Mouse (Mus musculus): Measurements from ENCODE around the gene Irak2. TPM values are rescaled to one million over a fixed set of nuclear protein-coding genes. Genes with fewer than 3 reads are reported as not detected.

Gene Irak2
- polyA plus RNA-seq, 1 experiment from 2014 or later, result 1.6 TPM

- 80% methylated on average over 6 of the region's 6 CpGs for WGBS
- Histone ChIP-seq H3K36me3 (ENCODE audit: control insufficient read depth, insufficient read depth, low read length) (no peaks in the 10 kb centered on the region), H3K9me3 (ENCODE audit: control insufficient read depth, low read length) (no peaks in the 10 kb centered on the region), H3K27me3 (ENCODE audit: control insufficient read depth, insufficient read depth, low read length) (no peaks in the 10 kb centered on the region), H3K9ac (ENCODE audit: low read length) (no peak overlapping the region), H3K4me1 (ENCODE audit: control insufficient read depth, insufficient read depth, low read length) (peaks cover 3% of the 10 kb centered on the region; the same call in 1 of the 2 replicates), H3K27ac (ENCODE audit: low read depth, low read length) (no peak overlapping the region), H3K4me3 (ENCODE audit: low read depth, low read length) (no peak overlapping the region), H3K4me2 (no peak overlapping the region)
- no peak for ATAC-seq (ENCODE audit: low FRiP score)
- DNase-seq (ENCODE audit: low spot score, missing footprints), result no peak
These were observed 34.7 kb downstream of the Irak2 start for GRCm38 (mm10) chr6:113672989-113673388.

GRCm38 (mm10) chr6:113675234-113675633, 37.0 kb downstream of the Irak2 start:
- ATAC-seq (ENCODE audit: low FRiP score), result no peak
- no peak overlapping the region for H3K27ac ChIP-seq (ENCODE audit: low read depth, low read length)
- WGBS, result 79% methylated on average over 4 of the region's 4 CpGs
- no peaks in the 10 kb centered on the region for H3K36me3 ChIP-seq (ENCODE audit: control insufficient read depth, insufficient read depth, low read length)
- no peaks in the 10 kb centered on the region for H3K27me3 ChIP-seq (ENCODE audit: control insufficient read depth, insufficient read depth, low read length)
- DNase-seq (ENCODE audit: low spot score, missing footprints), result no peak
- no peak overlapping the region for H3K9ac ChIP-seq (ENCODE audit: low read length)
- H3K4me1 ChIP-seq (ENCODE audit: control insufficient read depth, insufficient read depth, low read length), result no peaks in the 10 kb centered on the region
- no peak overlapping the region for H3K4me3 ChIP-seq (ENCODE audit: low read depth, low read length)
- H3K4me2 ChIP-seq, result no peak overlapping the region
- no peaks in the 10 kb centered on the region for H3K9me3 ChIP-seq (ENCODE audit: control insufficient read depth, low read length)

DNA sequence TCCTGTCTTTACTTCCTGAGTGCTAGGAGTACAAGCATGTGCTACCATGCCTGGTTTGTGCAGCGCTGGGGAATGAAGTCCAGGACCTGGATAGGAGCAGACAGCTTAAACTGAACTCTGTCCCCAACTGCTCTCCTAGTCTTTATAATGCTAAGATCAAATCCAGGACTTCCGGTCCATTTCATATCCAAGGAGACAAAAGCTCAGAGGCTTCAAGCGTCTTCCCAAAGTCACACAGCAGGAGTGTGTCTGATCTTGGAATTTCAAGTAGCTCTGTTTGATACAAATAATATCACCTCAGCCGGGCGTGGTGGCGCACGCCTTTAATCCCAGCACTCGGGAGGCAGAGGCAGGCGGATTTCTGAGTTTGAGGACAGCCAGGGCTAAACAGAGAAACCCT, 37.7 kb downstream of the Irak2 start:
- no peaks in the 10 kb centered on the region for H3K9me3 ChIP-seq (ENCODE audit: control insufficient read depth, low read length)
- no peak overlapping the region for H3K27ac ChIP-seq (ENCODE audit: low read depth, low read length)
- 87% methylated on average over 9 of the region's 9 CpGs for WGBS
- no peak overlapping the region for H3K4me2 ChIP-seq
- H3K4me1 ChIP-seq (ENCODE audit: control insufficient read depth, insufficient read depth, low read length), result no peaks in the 10 kb centered on the region
- H3K27me3 ChIP-seq (ENCODE audit: control insufficient read depth, insufficient read depth, low read length), result no peaks in the 10 kb centered on the region
- H3K4me3 ChIP-seq (ENCODE audit: low read depth, low read length), result no peak overlapping the region
- H3K9ac ChIP-seq (ENCODE audit: low read length), result no peak overlapping the region
- DNase-seq (ENCODE audit: low spot score, missing footprints) (no peak), ATAC-seq (ENCODE audit: low FRiP score) (no peak)
- no peaks in the 10 kb centered on the region for H3K36me3 ChIP-seq (ENCODE audit: control insufficient read depth, insufficient read depth, low read length)

- DNase-seq (ENCODE audit: low spot score, missing footprints) (no peak), ATAC-seq (ENCODE audit: low FRiP score) (no peak)
- Histone ChIP-seq H3K4me2 (no peak overlapping the region), H3K9me3 (ENCODE audit: control insufficient read depth, low read length) (no peaks in the 10 kb centered on the region), H3K4me3 (ENCODE audit: low read depth, low read length) (no peak overlapping the region), H3K4me1 (ENCODE audit: control insufficient read depth, insufficient read depth, low read length) (no peaks in the 10 kb centered on the region), H3K36me3 (ENCODE audit: control insufficient read depth, insufficient read depth, low read length) (no peaks in the 10 kb centered on the region), H3K27ac (ENCODE audit: low read depth, low read length) (no peak overlapping the region), H3K9ac (ENCODE audit: low read length) (no peak overlapping the region), H3K27me3 (ENCODE audit: control insufficient read depth, insufficient read depth, low read length) (no peaks in the 10 kb centered on the region)
- 86% methylated on average over 14 of the region's 14 CpGs for WGBS
These were observed 38.9 kb downstream of the Irak2 start for GRCm38 (mm10) chr6:113677070-113677734.

DNA sequence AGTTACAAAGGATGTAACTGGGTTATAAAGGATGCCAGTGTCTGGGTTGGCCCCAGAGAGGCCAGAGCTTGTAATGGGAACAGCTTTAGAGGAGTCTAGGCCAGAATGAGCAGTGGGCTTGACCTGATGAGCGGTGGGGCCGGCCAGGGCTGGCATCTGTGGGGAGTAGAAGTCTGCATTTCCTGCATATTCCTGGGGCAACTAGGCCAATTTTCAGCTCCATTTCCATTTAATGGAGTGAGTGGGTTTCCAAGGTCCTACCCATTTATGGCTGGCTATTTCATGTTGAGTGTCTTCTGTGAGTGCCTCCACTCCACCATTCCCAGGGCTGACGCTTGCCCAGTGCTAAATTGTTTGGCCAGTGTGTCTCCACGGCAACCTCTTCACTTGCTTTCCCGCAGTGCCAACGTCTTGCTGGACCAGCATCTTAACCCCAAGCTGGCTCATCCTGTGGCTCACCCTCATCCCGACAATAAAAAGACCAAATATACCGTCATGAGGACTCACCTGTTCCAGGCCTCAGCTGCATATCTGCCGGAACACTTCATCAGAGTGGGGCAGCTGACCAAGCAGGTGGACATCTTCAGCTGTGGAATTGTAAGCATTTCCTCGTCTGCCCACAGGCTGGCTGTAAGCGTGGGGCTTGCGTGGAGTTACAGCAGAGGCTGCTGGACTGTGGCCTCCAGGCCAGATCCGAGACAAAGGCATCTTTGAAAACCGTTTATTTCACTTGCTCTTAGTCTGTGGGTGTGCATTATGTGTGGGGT, 40.2 kb downstream of the Irak2 start:
- Histone ChIP-seq H3K4me2 (no peak overlapping the region), H3K27ac (ENCODE audit: low read depth, low read length) (no peak overlapping the region), H3K4me1 (ENCODE audit: control insufficient read depth, insufficient read depth, low read length) (no peaks in the 10 kb centered on the region), H3K4me3 (ENCODE audit: low read depth, low read length) (no peak overlapping the region), H3K36me3 (ENCODE audit: control insufficient read depth, insufficient read depth, low read length) (no peaks in the 10 kb centered on the region), H3K9me3 (ENCODE audit: control insufficient read depth, low read length) (no peaks in the 10 kb centered on the region), H3K9ac (ENCODE audit: low read length) (no peak overlapping the region), H3K27me3 (ENCODE audit: control insufficient read depth, insufficient read depth, low read length) (no peaks in the 10 kb centered on the region)
- DNase-seq (ENCODE audit: low spot score, missing footprints), result no peak
- WGBS, result 80% methylated on average over 14 of the region's 14 CpGs
- no peak for ATAC-seq (ENCODE audit: low FRiP score)

- WGBS, result 79% methylated on average over 9 of the region's 9 CpGs
- H3K9me3 ChIP-seq (ENCODE audit: control insufficient read depth, low read length), result no peaks in the 10 kb centered on the region
- no peak overlapping the region for H3K4me3 ChIP-seq (ENCODE audit: low read depth, low read length)
- no peak overlapping the region for H3K27ac ChIP-seq (ENCODE audit: low read depth, low read length)
- H3K36me3 ChIP-seq (ENCODE audit: control insufficient read depth, insufficient read depth, low read length), result no peaks in the 10 kb centered on the region
- no peak overlapping the region for H3K9ac ChIP-seq (ENCODE audit: low read length)
- DNase-seq (ENCODE audit: low spot score, missing footprints) (no peak), ATAC-seq (ENCODE audit: low FRiP score) (no peak)
- no peak overlapping the region for H3K4me2 ChIP-seq
- no peaks in the 10 kb centered on the region for H3K4me1 ChIP-seq (ENCODE audit: control insufficient read depth, insufficient read depth, low read length)
- H3K27me3 ChIP-seq (ENCODE audit: control insufficient read depth, insufficient read depth, low read length), result no peaks in the 10 kb centered on the region
These were observed 41.8 kb downstream of the Irak2 start for GRCm38 (mm10) chr6:113679993-113680566.

DNA sequence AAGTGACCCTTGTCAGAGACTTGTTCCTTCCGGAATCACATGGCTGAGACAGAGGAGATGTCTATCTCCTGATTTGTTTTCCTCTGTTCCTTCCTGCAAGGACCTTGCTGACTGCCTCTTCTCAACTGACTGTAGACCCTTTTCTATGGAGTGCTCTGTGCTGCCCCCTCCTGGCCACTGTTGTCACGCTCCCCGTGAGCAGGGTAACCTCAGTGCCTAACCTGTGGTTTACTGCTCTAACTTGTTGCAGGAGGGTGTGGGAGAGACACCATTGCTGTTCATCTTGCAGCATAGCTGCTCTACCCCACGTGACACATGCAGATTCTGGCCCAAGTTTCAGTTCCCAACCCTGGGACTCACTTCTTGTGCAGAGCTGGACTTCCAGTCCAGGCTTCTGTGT, 43.0 kb downstream of the Irak2 start:
- no peak overlapping the region for H3K9ac ChIP-seq (ENCODE audit: low read length)
- WGBS, result 12% methylated on average over 4 of the region's 4 CpGs

GRCm38 (mm10) chr6:113683081-113683825, 45.0 kb downstream of the Irak2 start:
- no peak for ATAC-seq (ENCODE audit: low FRiP score)
- Histone ChIP-seq H3K9me3 (ENCODE audit: control insufficient read depth, low read length) (no peaks in the 10 kb centered on the region), H3K27me3 (ENCODE audit: control insufficient read depth, insufficient read depth, low read length) (no peaks in the 10 kb centered on the region), H3K36me3 (ENCODE audit: control insufficient read depth, insufficient read depth, low read length) (no peaks in the 10 kb centered on the region), H3K9ac (ENCODE audit: low read length) (no peak overlapping the region), H3K4me2 (no peak overlapping the region), H3K4me3 (ENCODE audit: low read depth, low read length) (no peak overlapping the region), H3K27ac (ENCODE audit: low read depth, low read length) (no peak overlapping the region), H3K4me1 (ENCODE audit: control insufficient read depth, insufficient read depth, low read length) (no peaks in the 10 kb centered on the region)
- no peak for DNase-seq (ENCODE audit: low spot score, missing footprints)
- 85% methylated on average over 9 of the region's 10 CpGs for WGBS

More for the DNA sequence above, 43.0 kb downstream of the Irak2 start:
- Histone ChIP-seq H3K9me3 (ENCODE audit: control insufficient read depth, low read length) (no peaks in the 10 kb centered on the region), H3K27ac (ENCODE audit: low read depth, low read length) (no peak overlapping the region), H3K4me1 (ENCODE audit: control insufficient read depth, insufficient read depth, low read length) (no peaks in the 10 kb centered on the region), H3K36me3 (ENCODE audit: control insufficient read depth, insufficient read depth, low read length) (no peaks in the 10 kb centered on the region), H3K27me3 (ENCODE audit: control insufficient read depth, insufficient read depth, low read length) (no peaks in the 10 kb centered on the region), H3K4me2 (no peak overlapping the region), H3K4me3 (ENCODE audit: low read depth, low read length) (no peak overlapping the region)
- DNase-seq (ENCODE audit: low spot score, missing footprints) (peak; percentile 97), ATAC-seq (ENCODE audit: low FRiP score) (peak; percentile 30; the same call in 1 of the 2 replicates)
